Mouse (Mus musculus): ENCODE data around the gene Snx25.

DNA sequence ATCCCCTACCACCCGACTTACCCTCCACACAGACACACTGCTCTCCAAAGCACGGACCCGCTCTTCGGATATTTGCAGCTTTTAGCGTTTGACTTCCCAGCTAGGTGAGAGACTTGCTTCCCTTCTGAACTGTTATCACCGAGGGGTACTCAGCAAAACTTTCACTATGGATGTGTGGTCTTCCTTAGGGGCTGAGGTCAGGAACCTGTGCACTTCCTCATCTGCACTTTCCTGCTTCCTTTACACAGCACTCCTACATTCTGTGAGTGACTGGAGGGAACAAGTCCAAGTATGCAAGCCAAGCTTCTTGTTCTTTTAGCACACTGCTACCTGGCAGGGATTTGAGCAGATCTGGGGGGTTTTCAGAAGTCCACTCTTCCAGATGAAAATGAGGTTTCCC lies 73.1 kb downstream of the Snx25 start:
- TF ChIP-seq MAFK (IDR thresholded peaks at IDR 0.05; ENCODE audit: insufficient replicate concordance, low read length) (no peak), POLR2A (IDR thresholded peaks at IDR 0.05; ENCODE audit: low read depth, low read length) (no peak), EP300 (IDR thresholded peaks at IDR 0.05; ENCODE audit: low read length) (no peak)
